Mouse (Mus musculus): Measurements from ENCODE around the gene Il17re.

DNA sequence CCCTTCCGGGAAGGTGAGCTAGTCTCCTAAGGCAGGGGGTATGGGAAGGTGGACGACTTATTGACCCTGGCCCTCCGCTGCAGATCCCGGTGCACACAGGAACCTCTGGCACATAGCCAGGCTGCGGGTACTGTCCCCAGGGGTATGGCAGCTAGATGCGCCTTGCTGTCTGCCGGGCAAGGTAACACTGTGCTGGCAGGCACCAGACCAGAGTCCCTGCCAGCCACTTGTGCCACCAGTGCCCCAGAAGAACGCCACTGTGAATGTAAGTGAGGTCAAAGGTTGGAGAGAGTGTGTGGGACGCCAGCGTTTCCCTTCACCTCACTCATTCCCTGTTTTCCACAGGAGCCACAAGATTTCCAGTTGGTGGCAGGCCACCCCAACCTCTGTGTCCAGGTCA lies 20.6 kb downstream of the Il17re start:
- TF ChIP-seq CTCF (IDR thresholded peaks at IDR 0.05) (no peak), EP300 (IDR thresholded peaks at IDR 0.05) (no peak)
